Mouse (Mus musculus) erythroblast, embryonic 14.5 days (primary cell): ENCODE results near the gene Serpina1e. TPM values are rescaled to one million over a fixed set of nuclear protein-coding genes. Genes with fewer than 3 reads are reported as not detected.
A peak's percentile ranks its signal among the peaks of the same experiment; 100 is the strongest.
"Not testable (repeated sequence)": the region's sequence is repeated elsewhere in the genome, so short reads cannot be mapped to it uniquely, and the experiment has no call there.

Experiments
- H3K27me3 ChIP-seq: 2 replicates; pipeline ENCODE4 v1.6.1; 2012; ENCODE audit warnings: inconsistent platforms; ENCODE audit not compliant: control insufficient read depth
- H3K36me3 ChIP-seq: 2 replicates; pipeline ENCODE4 v1.6.1; 2012; ENCODE audit warnings: mild to moderate bottlenecking, inconsistent platforms; ENCODE audit not compliant: control insufficient read depth
- H3K4me1 ChIP-seq: 2 replicates; pipeline ENCODE4 v1.6.1; 2012; ENCODE audit warnings: inconsistent platforms; ENCODE audit not compliant: control insufficient read depth
- H3K4me3 ChIP-seq: replicated peaks from 2 replicates; pipeline ENCODE3; 2012; ENCODE audit warnings: moderate library complexity, mild to moderate bottlenecking, inconsistent platforms
- H3K9me3 ChIP-seq: 2 replicates; pipeline ENCODE4 v1.6.1; 2012; ENCODE audit warnings: low read length, inconsistent platforms, mixed read lengths; ENCODE audit not compliant: control insufficient read depth
- GATA1 ChIP-seq: IDR thresholded peaks from 2 replicates; pipeline ENCODE4 v1.6.1; 2012; ENCODE audit warnings: low read length, inconsistent platforms, mixed read lengths
- TAL1 ChIP-seq: IDR thresholded peaks from 3 replicates; pipeline ENCODE4 v1.6.1; 2012; ENCODE audit warnings: low read length, inconsistent platforms, mixed read lengths
- polyA plus RNA-seq: library from polyadenylated mRNA; stranded (reverse); fragments of >175 nt; gene quantifications from 2 replicates; pipeline ENCODE4 v1.2.3, GENCODE M21; 2012

Gene Serpina1e
- polyA plus RNA-seq, 1 experiment, result not detected

- no peak for TF ChIP-seq GATA1
- TF ChIP-seq TAL1, result no peak
- Histone ChIP-seq H3K4me1 (no peaks in the 10 kb centered on the region), H3K9me3 (peaks cover 48% of the 10 kb centered on the region), H3K36me3 (no peaks in the 10 kb centered on the region), H3K4me3 (no peak overlapping the region), H3K27me3 (no peaks in the 10 kb centered on the region)
Measured at GRCm38 (mm10) chr12:103971080-103971479, 12.3 kb upstream of the Serpina1e start.

GRCm38 (mm10) chr12:103969577-103970116 lies 10.9 kb upstream of the Serpina1e start:
- no peak overlapping the region for H3K4me3 ChIP-seq
- no peaks in the 10 kb centered on the region for H3K4me1 ChIP-seq
- H3K27me3 ChIP-seq, result no peaks in the 10 kb centered on the region
- TF ChIP-seq GATA1 (no peak), TAL1 (no peak)
- peaks cover 61% of the 10 kb centered on the region for H3K9me3 ChIP-seq
- H3K36me3 ChIP-seq, result no peaks in the 10 kb centered on the region

- no peaks in the 10 kb centered on the region for H3K36me3 ChIP-seq
- no peaks in the 10 kb centered on the region for H3K4me1 ChIP-seq
- H3K27me3 ChIP-seq, result no peaks in the 10 kb centered on the region
- H3K4me3 ChIP-seq, result no peak overlapping the region
- TF ChIP-seq TAL1 (no peak), GATA1 (no peak)
- peaks cover 72% of the 10 kb centered on the region for H3K9me3 ChIP-seq
Measured at GRCm38 (mm10) chr12:103966761-103967160, 8.0 kb upstream of the Serpina1e start.

DNA sequence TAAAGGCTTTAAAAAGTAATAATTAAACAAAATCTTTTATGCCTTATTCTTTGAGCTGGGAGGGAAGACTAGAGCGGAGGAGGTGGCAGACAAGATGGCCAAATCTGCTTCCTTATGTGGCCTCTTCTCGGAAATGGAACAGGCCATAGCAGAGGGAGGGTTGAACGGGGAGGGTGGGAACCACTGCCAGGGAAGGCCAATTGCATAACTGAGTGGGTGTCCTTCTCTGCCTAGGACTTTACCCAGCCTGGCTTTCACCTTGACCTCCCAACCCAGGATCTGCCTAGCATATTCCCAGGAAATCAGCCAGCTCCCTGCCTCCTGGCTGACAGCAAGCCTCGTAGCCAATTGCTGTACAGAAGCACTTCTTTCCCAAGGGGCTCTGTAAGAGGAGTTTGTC lies 4.5 kb upstream of the Serpina1e start:
- Histone ChIP-seq H3K9me3 (peaks cover 60% of the 10 kb centered on the region), H3K27me3 (no peaks in the 10 kb centered on the region), H3K36me3 (no peaks in the 10 kb centered on the region), H3K4me1 (no peaks in the 10 kb centered on the region), H3K4me3 (no peak overlapping the region)
- no peak for TF ChIP-seq GATA1
- no peak for TF ChIP-seq TAL1

DNA sequence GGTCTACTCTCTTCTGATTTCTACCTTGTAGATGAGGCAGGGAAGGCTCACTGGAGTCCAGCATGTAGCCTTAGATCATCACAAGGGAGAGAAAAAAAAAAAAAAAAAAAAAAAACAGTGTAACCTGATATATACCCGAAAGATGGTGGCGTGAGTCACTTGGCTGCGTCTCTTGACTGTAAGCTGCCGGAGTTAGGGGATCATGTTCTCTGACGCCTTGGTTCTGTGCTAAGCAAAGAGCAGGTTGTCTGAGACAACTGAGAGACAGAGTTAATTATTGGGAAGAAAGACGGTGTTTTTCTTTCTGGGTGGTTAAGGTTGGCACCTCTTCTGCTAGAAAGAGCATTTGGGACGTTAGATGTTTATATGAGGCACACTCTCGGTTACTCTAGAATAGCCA lies 4.1 kb upstream of the Serpina1e start:
- peaks cover 57% of the 10 kb centered on the region for H3K9me3 ChIP-seq
- TF ChIP-seq GATA1, result no peak
- no peak for TF ChIP-seq TAL1
- H3K27me3 ChIP-seq, result no peaks in the 10 kb centered on the region
- no peaks in the 10 kb centered on the region for H3K4me1 ChIP-seq
- no peaks in the 10 kb centered on the region for H3K36me3 ChIP-seq
- H3K4me3 ChIP-seq, result no peak overlapping the region

GRCm38 (mm10) chr12:103962337-103962736 lies 3.6 kb upstream of the Serpina1e start:
- Histone ChIP-seq H3K36me3 (no peaks in the 10 kb centered on the region), H3K27me3 (no peaks in the 10 kb centered on the region), H3K9me3 (peaks cover 53% of the 10 kb centered on the region), H3K4me3 (no peak overlapping the region), H3K4me1 (no peaks in the 10 kb centered on the region)
- TF ChIP-seq TAL1, result no peak
- TF ChIP-seq GATA1, result no peak

- no peak for TF ChIP-seq TAL1
- no peak for TF ChIP-seq GATA1
- no peak overlapping the region for H3K4me3 ChIP-seq
- H3K4me1 ChIP-seq, result no peaks in the 10 kb centered on the region
- H3K9me3 ChIP-seq, result peaks cover 47% of the 10 kb centered on the region
- no peaks in the 10 kb centered on the region for H3K27me3 ChIP-seq
- H3K36me3 ChIP-seq, result no peaks in the 10 kb centered on the region
Measured at GRCm38 (mm10) chr12:103961716-103962115, 2.9 kb upstream of the Serpina1e start.

- not testable (repeated sequence) for H3K36me3 ChIP-seq, H3K27me3 ChIP-seq, H3K4me1 ChIP-seq, H3K4me3 ChIP-seq
- H3K9me3 ChIP-seq, result peaks cover 13% of the 10 kb centered on the region
Measured at GRCm38 (mm10) chr12:103956555-103956954, 2.2 kb downstream of the Serpina1e start.

- not testable (repeated sequence) for H3K4me3 ChIP-seq
Measured at GRCm38 (mm10) chr12:103952972-103953371, 5.8 kb downstream of the Serpina1e start.

DNA sequence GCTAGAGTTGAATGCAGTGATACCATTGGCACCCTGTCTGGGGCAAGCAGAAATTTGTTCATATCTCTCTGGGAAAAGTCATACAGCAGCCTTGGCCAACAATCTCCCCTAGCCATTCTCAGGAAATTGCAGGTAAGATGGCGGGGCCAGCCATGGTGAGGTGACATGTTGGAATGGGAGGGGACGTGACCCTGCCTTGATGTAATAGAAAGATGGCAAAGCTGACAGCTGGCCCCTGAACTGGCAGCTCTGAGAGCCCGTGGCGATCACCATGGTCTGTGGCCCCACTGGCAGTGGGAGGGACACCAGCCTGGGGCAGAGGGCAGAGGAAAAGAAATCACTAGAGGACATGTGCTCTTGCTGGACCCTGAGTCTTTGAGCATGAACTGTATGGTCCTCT lies 12.5 kb downstream of the Serpina1e start:
- no peaks in the 10 kb centered on the region for H3K9me3 ChIP-seq
- no peaks in the 10 kb centered on the region for H3K36me3 ChIP-seq
- no peaks in the 10 kb centered on the region for H3K4me1 ChIP-seq
- no peak overlapping the region for H3K4me3 ChIP-seq
- TF ChIP-seq TAL1 (no peak), GATA1 (no peak)
- H3K27me3 ChIP-seq, result no peaks in the 10 kb centered on the region

More at GRCm38 (mm10) chr12:103952972-103953371, 5.8 kb downstream of the Serpina1e start:
- H3K36me3 ChIP-seq, H3K27me3 ChIP-seq, H3K9me3 ChIP-seq, H3K4me1 ChIP-seq: not testable (repeated sequence)

DNA sequence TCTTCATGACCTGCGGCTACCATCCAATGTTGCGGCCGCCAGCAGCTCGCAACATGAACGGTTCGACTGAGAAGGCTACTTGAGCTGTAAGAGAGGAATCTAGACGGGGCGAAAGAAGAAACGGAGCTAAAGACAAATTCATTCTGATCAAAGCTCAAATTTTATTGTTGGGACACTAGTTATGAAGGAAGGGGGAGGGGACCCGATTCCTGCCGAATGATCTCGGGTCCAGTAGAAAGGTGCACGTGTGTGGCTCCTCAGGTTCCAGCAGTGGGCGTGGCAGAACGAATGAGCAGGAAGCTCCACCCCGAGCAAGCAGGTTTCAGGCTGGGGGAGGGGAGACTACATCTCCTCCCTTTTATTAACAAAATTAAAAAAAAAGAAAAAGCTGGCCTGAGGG lies 49.6 kb downstream of the Serpina1e start:
- H3K9me3 ChIP-seq, H3K36me3 ChIP-seq, H3K4me1 ChIP-seq, H3K4me3 ChIP-seq, H3K27me3 ChIP-seq: not testable (repeated sequence)

DNA sequence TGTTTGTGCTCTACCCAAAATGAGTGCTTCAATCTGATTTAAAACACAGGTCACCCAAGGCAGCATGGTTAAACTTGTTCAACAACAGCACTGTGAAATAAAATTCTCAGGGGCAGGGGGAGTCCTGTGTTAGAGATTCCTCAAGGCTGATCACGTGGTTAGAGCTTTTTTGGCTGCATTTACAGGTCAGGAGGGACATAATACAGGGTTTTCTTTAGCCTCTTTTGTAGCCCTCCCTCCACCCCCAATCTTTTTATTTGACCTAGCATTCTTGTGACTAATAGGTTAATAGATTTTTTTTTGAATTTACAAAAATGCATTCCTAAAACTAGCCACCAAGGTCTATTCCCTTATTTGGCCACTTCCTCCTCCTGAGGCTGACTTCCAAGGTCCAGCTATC lies 51.0 kb downstream of the Serpina1e start:
- H3K4me1 ChIP-seq, H3K36me3 ChIP-seq, H3K27me3 ChIP-seq, H3K9me3 ChIP-seq, H3K4me3 ChIP-seq: not testable (repeated sequence)

GRCm38 (mm10) chr12:103904837-103905340 lies 53.9 kb downstream of the Serpina1e start, which contains the start of gene Serpina1c:
Gene Serpina1c, minus strand, starts transcription at chr12:103904887.
- peak within 1 kb of the TSS; percentile 35 for H3K4me3 ChIP-seq
- H3K36me3 ChIP-seq, H3K4me1 ChIP-seq, H3K9me3 ChIP-seq, H3K27me3 ChIP-seq: not testable (repeated sequence)

DNA sequence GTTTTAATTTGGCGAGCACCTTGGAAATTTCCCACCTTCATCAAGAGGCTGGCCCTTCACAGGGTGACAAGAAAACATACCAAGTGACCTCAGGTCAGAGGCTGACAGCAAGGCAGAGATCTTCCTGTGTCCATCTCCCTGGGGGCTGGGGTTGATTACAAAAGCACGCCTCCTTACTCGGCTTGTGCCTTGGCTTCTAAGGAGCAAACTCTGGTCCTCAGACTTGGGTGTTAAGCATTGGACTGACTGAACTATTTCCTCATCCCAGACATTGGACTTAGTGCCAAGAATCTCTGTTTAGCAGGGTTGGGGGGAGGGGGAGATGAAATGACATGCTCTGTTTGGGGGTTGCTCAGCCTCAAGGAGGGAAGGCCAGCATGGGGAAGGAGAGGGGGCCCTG lies 56.8 kb downstream of the Serpina1e start:
- not testable (repeated sequence) for H3K4me3 ChIP-seq, H3K4me1 ChIP-seq

More for the DNA sequence above, 56.8 kb downstream of the Serpina1e start:
- H3K9me3 ChIP-seq, H3K27me3 ChIP-seq, H3K36me3 ChIP-seq: not testable (repeated sequence)
